Mouse (Mus musculus): ENCODE results near the gene Gm13278. TPM values are rescaled to one million over a fixed set of nuclear protein-coding genes. Genes with fewer than 3 reads are reported as not detected.
A peak's percentile ranks its signal among the peaks of the same experiment; 100 is the strongest.
"Not testable (repeated sequence)": the region's sequence is repeated elsewhere in the genome, so short reads cannot be mapped to it uniquely, and the experiment has no call there.

The Gm13278 gene
- polyA plus RNA-seq (2016; fragmentation: Nextera tagmentation; extraction: Ambion mirVana), result not detected in 2 replicates

GRCm38 (mm10) chr4:88791250-88791649, at the start of gene Gm13278:
Gene Gm13278, plus strand, starts transcription at chr4:88791550.
- not testable (repeated sequence) for H3K27me3 ChIP-seq (ENCODE audit: insufficient read depth, poor library complexity, severe bottlenecking); H3K36me3 ChIP-seq; H3K4me3 ChIP-seq; H3K27ac ChIP-seq; H3K9me3 ChIP-seq; H3K4me1 ChIP-seq; DNase-seq (ENCODE audit: low spot score)
- no CpG with 5 or more reads among the region's 28 CpGs for WGBS

- no peaks in the 10 kb centered on the region for H3K9me3 ChIP-seq
- H3K36me3 ChIP-seq, result no peaks in the 10 kb centered on the region
- H3K4me3 ChIP-seq, result no peak overlapping the region
- WGBS, result 76% methylated on average over 7 of the region's 7 CpGs
- no peaks in the 10 kb centered on the region for H3K27me3 ChIP-seq (ENCODE audit: insufficient read depth, poor library complexity, severe bottlenecking)
- no peaks in the 10 kb centered on the region for H3K4me1 ChIP-seq
- no peak for DNase-seq (ENCODE audit: low spot score)
- no peak overlapping the region for H3K27ac ChIP-seq
Observed at GRCm38 (mm10) chr4:88742771-88743371, 48.5 kb upstream of the Gm13278 start.

- Histone ChIP-seq H3K4me1 (no peaks in the 10 kb centered on the region), H3K36me3 (no peaks in the 10 kb centered on the region), H3K27ac (no peak overlapping the region), H3K4me3 (no peak overlapping the region), H3K27me3 (ENCODE audit: insufficient read depth, poor library complexity, severe bottlenecking) (no peaks in the 10 kb centered on the region), H3K9me3 (no peaks in the 10 kb centered on the region)
- no peak for DNase-seq (ENCODE audit: low spot score)
- WGBS, result 68% methylated on average over 3 of the region's 3 CpGs
Observed at GRCm38 (mm10) chr4:88744207-88744606, 47.1 kb upstream of the Gm13278 start.

- no peaks in the 10 kb centered on the region for H3K27me3 ChIP-seq (ENCODE audit: insufficient read depth, poor library complexity, severe bottlenecking)
- WGBS, result 56% methylated on average over 6 of the region's 6 CpGs
- no peaks in the 10 kb centered on the region for H3K9me3 ChIP-seq
- DNase-seq (ENCODE audit: low spot score), result no peak
- no peak overlapping the region for H3K4me3 ChIP-seq
- H3K27ac ChIP-seq, result no peak overlapping the region
- H3K36me3 ChIP-seq, result no peaks in the 10 kb centered on the region
- H3K4me1 ChIP-seq, result no peaks in the 10 kb centered on the region
Observed at GRCm38 (mm10) chr4:88749926-88750325, 41.4 kb upstream of the Gm13278 start.

- not testable (repeated sequence) for H3K36me3 ChIP-seq; H3K27ac ChIP-seq; DNase-seq (ENCODE audit: low spot score); H3K4me3 ChIP-seq; H3K27me3 ChIP-seq (ENCODE audit: insufficient read depth, poor library complexity, severe bottlenecking); H3K9me3 ChIP-seq; H3K4me1 ChIP-seq
- WGBS, result 63% methylated on average over 15 of the region's 15 CpGs
Observed at GRCm38 (mm10) chr4:88754818-88755340, 36.5 kb upstream of the Gm13278 start, which contains the start of gene Gm13271. Gene Gm13271, plus strand, starts transcription at chr4:88754868.

GRCm38 (mm10) chr4:88756581-88757513, 34.5 kb upstream of the Gm13278 start:
- WGBS, result 11% methylated on average over 29 of the region's 31 CpGs
- peak overlapping the region; percentile 88 for H3K27ac ChIP-seq
- H3K9me3 ChIP-seq; H3K27me3 ChIP-seq (ENCODE audit: insufficient read depth, poor library complexity, severe bottlenecking); H3K36me3 ChIP-seq; H3K4me1 ChIP-seq: not testable (repeated sequence)
- DNase-seq (ENCODE audit: low spot score), result peak; percentile 78
- H3K4me3 ChIP-seq, result peak overlapping the region; percentile 64

GRCm38 (mm10) chr4:88757628-88758031, 33.7 kb upstream of the Gm13278 start:
- peak; percentile 93 for DNase-seq (ENCODE audit: low spot score)
- H3K9me3 ChIP-seq; H3K36me3 ChIP-seq; H3K27me3 ChIP-seq (ENCODE audit: insufficient read depth, poor library complexity, severe bottlenecking); H3K4me1 ChIP-seq: not testable (repeated sequence)
- H3K27ac ChIP-seq, result peak overlapping the region; percentile 88
- 1% methylated on average over 20 of the region's 21 CpGs for WGBS
- peak overlapping the region; percentile 64 for H3K4me3 ChIP-seq

- H3K4me1 ChIP-seq; DNase-seq (ENCODE audit: low spot score); H3K36me3 ChIP-seq; H3K4me3 ChIP-seq; H3K27me3 ChIP-seq (ENCODE audit: insufficient read depth, poor library complexity, severe bottlenecking); H3K27ac ChIP-seq; H3K9me3 ChIP-seq: not testable (repeated sequence)
- 79% methylated on average over 9 of the region's 9 CpGs for WGBS
Observed at GRCm38 (mm10) chr4:88758751-88759150, 32.6 kb upstream of the Gm13278 start.

GRCm38 (mm10) chr4:88759610-88760268, 31.6 kb upstream of the Gm13278 start, which contains the start of gene Gm13283:
Gene Gm13283, plus strand, starts transcription at chr4:88760119.
- H3K9me3 ChIP-seq; H3K27ac ChIP-seq; H3K27me3 ChIP-seq (ENCODE audit: insufficient read depth, poor library complexity, severe bottlenecking); DNase-seq (ENCODE audit: low spot score); H3K4me1 ChIP-seq; H3K36me3 ChIP-seq: not testable (repeated sequence)
- 16% methylated on average over 10 of the region's 14 CpGs for WGBS
- peak within 1 kb of the TSS; percentile 44 for H3K4me3 ChIP-seq

GRCm38 (mm10) chr4:88760431-88760830, 30.9 kb upstream of the Gm13278 start:
- not testable (repeated sequence) for H3K27ac ChIP-seq; H3K9me3 ChIP-seq; H3K36me3 ChIP-seq; H3K27me3 ChIP-seq (ENCODE audit: insufficient read depth, poor library complexity, severe bottlenecking); H3K4me1 ChIP-seq
- DNase-seq (ENCODE audit: low spot score), result peak; percentile 83
- under 1% methylated on average over 23 of the region's 28 CpGs for WGBS
- H3K4me3 ChIP-seq, result peak overlapping the region; percentile 44

GRCm38 (mm10) chr4:88761776-88762175, 29.6 kb upstream of the Gm13278 start:
- not testable (repeated sequence) for H3K4me3 ChIP-seq; H3K27me3 ChIP-seq (ENCODE audit: insufficient read depth, poor library complexity, severe bottlenecking)
- WGBS, result 64% methylated on average over 6 of the region's 8 CpGs

GRCm38 (mm10) chr4:88762341-88762740, 29.0 kb upstream of the Gm13278 start:
- not testable (repeated sequence) for H3K9me3 ChIP-seq; H3K27me3 ChIP-seq (ENCODE audit: insufficient read depth, poor library complexity, severe bottlenecking); H3K36me3 ChIP-seq; H3K4me3 ChIP-seq; H3K4me1 ChIP-seq; H3K27ac ChIP-seq; DNase-seq (ENCODE audit: low spot score)
- 39% methylated on average over 9 of the region's 9 CpGs for WGBS

More at GRCm38 (mm10) chr4:88761776-88762175, 29.6 kb upstream of the Gm13278 start:
- not testable (repeated sequence) for H3K4me1 ChIP-seq; DNase-seq (ENCODE audit: low spot score); H3K36me3 ChIP-seq; H3K27ac ChIP-seq; H3K9me3 ChIP-seq
